Mouse (Mus musculus) neural tube, embryonic 15.5 days (tissue): Measurements from ENCODE around the gene Osbpl8. TPM values are rescaled to one million over a fixed set of nuclear protein-coding genes. Genes with fewer than 3 reads are reported as not detected.
"Not testable (repeated sequence)": the region's sequence is repeated elsewhere in the genome, so short reads cannot be mapped to it uniquely, and the experiment has no call there.

Experiments
- ATAC-seq: fragments of 200-750 bp; cut with Nextera tagmentation; 2 replicates; pipeline ENCODE4 v1.8.0; 2017; ENCODE audit warnings: mild to moderate bottlenecking, moderate TSS enrichment, moderate library complexity; ENCODE audit not compliant: low FRiP score
- H3K27ac ChIP-seq: fragments of 300-500 bp; sonication (generic); replicated peaks from 2 replicates; pipeline ENCODE4 v1.5.1; 2015; ENCODE audit warnings: mild to moderate bottlenecking, inconsistent platforms
- H3K27me3 ChIP-seq: fragments of 300-500 bp; sonication (generic); replicated peaks from 2 replicates; pipeline ENCODE4 v1.6.1; 2015; ENCODE audit warnings: inconsistent platforms
- H3K36me3 ChIP-seq: fragments of 300-500 bp; sonication (generic); 2 replicates; pipeline ENCODE4 v1.6.1; 2015; ENCODE audit warnings: inconsistent platforms
- H3K4me1 ChIP-seq: fragments of 300-500 bp; sonication (generic); 2 replicates; pipeline ENCODE4 v1.6.1; 2015; ENCODE audit warnings: inconsistent platforms
- H3K4me2 ChIP-seq: fragments of 300-500 bp; sonication (generic); 2 replicates; pipeline ENCODE4 v1.6.1; 2015; ENCODE audit warnings: inconsistent platforms, mild to moderate bottlenecking, moderate library complexity
- H3K4me3 ChIP-seq: fragments of 300-500 bp; sonication (generic); replicated peaks from 2 replicates; pipeline ENCODE4 v1.5.1; 2015; ENCODE audit warnings: mild to moderate bottlenecking, inconsistent platforms
- H3K9ac ChIP-seq: fragments of 300-500 bp; sonication (generic); replicated peaks from 2 replicates; pipeline ENCODE4 v1.6.1; 2015; ENCODE audit warnings: mild to moderate bottlenecking, inconsistent platforms
- H3K9me3 ChIP-seq: fragments of 300-500 bp; sonication (generic); replicated peaks from 2 replicates; pipeline ENCODE4 v1.6.1; 2016; ENCODE audit warnings: inconsistent platforms
- WGBS: fragments of 180-500 bp; shearing (Covaris S2); methylation state at CpG from one replicate; pipeline ENCODE4 v1.1.7; 2015; ENCODE audit warnings: mixed read lengths; 5-methylcytosine and 5-hydroxymethylcytosine counted together
- polyA plus RNA-seq: library from polyadenylated mRNA; unstranded; fragments of >200 nt; fragmentation: Nextera tagmentation; extraction: Ambion mirVana; gene quantifications from 2 replicates; pipeline ENCODE4 v1.2.1, GENCODE M21; 2015

Gene Osbpl8
- polyA plus RNA-seq, 1 experiment from 2014 or later = 16.0 TPM

GRCm38 (mm10) chr10:111196191-111196590 is 31.6 kb downstream of the Osbpl8 start:
- 95% methylated on average over 2 of the region's 2 CpGs for WGBS
- Histone ChIP-seq H3K4me3 (no peak overlapping the region), H3K27ac (no peak overlapping the region), H3K4me2 (no peak overlapping the region), H3K9ac (no peak overlapping the region), H3K36me3 (no peaks in the 10 kb centered on the region), H3K27me3 (no peaks in the 10 kb centered on the region), H3K9me3 (no peaks in the 10 kb centered on the region), H3K4me1 (peaks cover 9% of the 10 kb centered on the region)
- ATAC-seq = no peak

DNA sequence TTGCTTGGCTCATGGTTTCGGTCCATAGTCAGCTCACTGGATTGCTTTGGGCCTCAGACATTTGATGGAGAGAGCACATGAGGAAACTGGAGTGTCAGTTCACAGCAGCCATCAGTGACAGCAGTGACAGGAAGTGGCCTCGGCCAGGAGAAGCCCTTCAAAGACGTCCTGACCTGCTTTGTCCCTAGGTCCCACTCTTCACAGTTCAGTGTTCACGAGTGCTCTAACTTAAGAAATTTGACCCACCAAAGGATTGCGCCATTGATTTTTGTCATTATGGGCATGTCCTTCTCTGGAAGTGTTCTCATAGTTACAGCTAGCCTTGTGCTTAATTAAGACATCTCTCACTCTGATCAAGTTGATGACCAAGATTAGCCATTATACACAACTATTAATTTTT is 34.2 kb downstream of the Osbpl8 start:
- H3K9ac ChIP-seq, H3K27me3 ChIP-seq, H3K4me3 ChIP-seq, H3K4me2 ChIP-seq, H3K9me3 ChIP-seq, ATAC-seq, H3K4me1 ChIP-seq, H3K27ac ChIP-seq, H3K36me3 ChIP-seq: not testable (repeated sequence)
- WGBS = 84% methylated on average over 4 of the region's 5 CpGs

GRCm38 (mm10) chr10:111201120-111201519 is 36.6 kb downstream of the Osbpl8 start:
- Histone ChIP-seq H3K9ac (no peak overlapping the region), H3K4me2 (no peak overlapping the region), H3K27ac (no peak overlapping the region), H3K36me3 (no peaks in the 10 kb centered on the region), H3K9me3 (no peaks in the 10 kb centered on the region), H3K4me3 (no peak overlapping the region), H3K27me3 (no peaks in the 10 kb centered on the region), H3K4me1 (peaks cover 3% of the 10 kb centered on the region; the same call in 1 of the 2 replicates)
- 78% methylated on average over 7 of the region's 7 CpGs for WGBS
- ATAC-seq = no peak

- H3K4me2 ChIP-seq = no peak overlapping the region
- no peaks in the 10 kb centered on the region for H3K36me3 ChIP-seq
- 65% methylated on average over 4 of the region's 4 CpGs for WGBS
- no peak overlapping the region for H3K27ac ChIP-seq
- no peak overlapping the region for H3K9ac ChIP-seq
- peaks cover 3% of the 10 kb centered on the region; the same call in 1 of the 2 replicates for H3K4me1 ChIP-seq
- no peaks in the 10 kb centered on the region for H3K9me3 ChIP-seq
- H3K4me3 ChIP-seq = no peak overlapping the region
- no peaks in the 10 kb centered on the region for H3K27me3 ChIP-seq
- no peak for ATAC-seq
These were observed 37.1 kb downstream of the Osbpl8 start for GRCm38 (mm10) chr10:111201666-111202065.

GRCm38 (mm10) chr10:111204089-111204488 is 39.5 kb downstream of the Osbpl8 start:
- H3K4me1 ChIP-seq = peaks cover 3% of the 10 kb centered on the region; the same call in 1 of the 2 replicates

GRCm38 (mm10) chr10:111205421-111205820 is 40.9 kb downstream of the Osbpl8 start:
- Histone ChIP-seq H3K36me3 (no peaks in the 10 kb centered on the region), H3K27ac (no peak overlapping the region), H3K9me3 (no peaks in the 10 kb centered on the region), H3K4me2 (no peak overlapping the region), H3K4me1 (peaks cover 3% of the 10 kb centered on the region; the same call in 1 of the 2 replicates), H3K4me3 (no peak overlapping the region), H3K9ac (no peak overlapping the region), H3K27me3 (no peaks in the 10 kb centered on the region)
- 95% methylated on average over 2 of the region's 2 CpGs for WGBS
- ATAC-seq = no peak

More at GRCm38 (mm10) chr10:111204089-111204488, 39.5 kb downstream of the Osbpl8 start:
- no peak for ATAC-seq
- Histone ChIP-seq H3K36me3 (no peaks in the 10 kb centered on the region), H3K4me2 (no peak overlapping the region), H3K27me3 (no peaks in the 10 kb centered on the region), H3K27ac (no peak overlapping the region), H3K4me3 (no peak overlapping the region), H3K9ac (no peak overlapping the region), H3K9me3 (no peaks in the 10 kb centered on the region)
- 78% methylated on average over 5 of the region's 5 CpGs for WGBS

DNA sequence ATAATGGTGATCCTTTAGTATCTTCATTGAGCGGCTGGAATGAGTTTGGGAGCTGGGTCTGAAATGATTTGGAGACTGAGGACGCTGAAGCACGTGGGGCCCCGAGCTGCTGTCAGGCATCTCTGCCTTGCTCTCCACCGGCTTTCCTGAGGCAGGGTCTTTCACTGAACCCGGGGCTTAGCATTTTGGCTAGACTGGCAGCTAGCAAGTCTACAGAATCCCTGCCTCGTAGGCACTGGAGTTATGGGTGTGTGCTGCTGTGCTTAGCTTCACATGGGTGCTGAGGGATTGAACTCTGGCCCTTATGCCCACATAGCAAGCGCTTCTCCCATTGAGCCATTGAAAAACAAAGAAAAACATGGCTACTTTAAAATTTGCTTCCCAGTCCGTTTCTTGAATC is 42.8 kb downstream of the Osbpl8 start:
- Histone ChIP-seq H3K4me1 (no peaks in the 10 kb centered on the region), H3K36me3 (no peaks in the 10 kb centered on the region), H3K9me3 (no peaks in the 10 kb centered on the region), H3K27ac (no peak overlapping the region), H3K9ac (no peak overlapping the region), H3K4me2 (no peak overlapping the region), H3K4me3 (no peak overlapping the region), H3K27me3 (no peaks in the 10 kb centered on the region)
- 82% methylated on average over 9 of the region's 9 CpGs for WGBS
- no peak for ATAC-seq

- no peak overlapping the region for H3K4me3 ChIP-seq
- no peaks in the 10 kb centered on the region for H3K4me1 ChIP-seq
- no peak for ATAC-seq
- H3K36me3 ChIP-seq = no peaks in the 10 kb centered on the region
- H3K9me3 ChIP-seq = no peaks in the 10 kb centered on the region
- H3K4me2 ChIP-seq = no peak overlapping the region
- no peaks in the 10 kb centered on the region for H3K27me3 ChIP-seq
- H3K9ac ChIP-seq = no peak overlapping the region
- 86% methylated on average over 3 of the region's 3 CpGs for WGBS
- H3K27ac ChIP-seq = no peak overlapping the region
These were observed 49.5 kb downstream of the Osbpl8 start for GRCm38 (mm10) chr10:111214084-111214483.

- 83% methylated on average over 2 of the region's 2 CpGs for WGBS
- ATAC-seq = no peak
- H3K27me3 ChIP-seq = no peaks in the 10 kb centered on the region
- no peak overlapping the region for H3K4me2 ChIP-seq
- no peak overlapping the region for H3K4me3 ChIP-seq
- no peak overlapping the region for H3K9ac ChIP-seq
- no peaks in the 10 kb centered on the region for H3K4me1 ChIP-seq
- no peaks in the 10 kb centered on the region for H3K36me3 ChIP-seq
- no peaks in the 10 kb centered on the region for H3K9me3 ChIP-seq
- H3K27ac ChIP-seq = no peak overlapping the region
These were observed 50.1 kb downstream of the Osbpl8 start for GRCm38 (mm10) chr10:111214696-111215095.

GRCm38 (mm10) chr10:111215572-111215971 is 51.0 kb downstream of the Osbpl8 start:
- ATAC-seq = no peak
- Histone ChIP-seq H3K27ac (no peak overlapping the region), H3K4me1 (no peaks in the 10 kb centered on the region), H3K9me3 (no peaks in the 10 kb centered on the region), H3K27me3 (no peaks in the 10 kb centered on the region), H3K4me3 (no peak overlapping the region), H3K36me3 (no peaks in the 10 kb centered on the region), H3K4me2 (no peak overlapping the region), H3K9ac (no peak overlapping the region)
- WGBS = 76% methylated on average over 3 of the region's 3 CpGs

- no peak for ATAC-seq
- no peak overlapping the region for H3K9ac ChIP-seq
- no peak overlapping the region for H3K4me3 ChIP-seq
- H3K9me3 ChIP-seq = no peaks in the 10 kb centered on the region
- H3K4me2 ChIP-seq = no peak overlapping the region
- H3K27ac ChIP-seq = no peak overlapping the region
- no peaks in the 10 kb centered on the region for H3K4me1 ChIP-seq
- H3K36me3 ChIP-seq = no peaks in the 10 kb centered on the region
- 82% methylated on average over 3 of the region's 3 CpGs for WGBS
- no peaks in the 10 kb centered on the region for H3K27me3 ChIP-seq
These were observed 51.6 kb downstream of the Osbpl8 start for GRCm38 (mm10) chr10:111216111-111216510.

DNA sequence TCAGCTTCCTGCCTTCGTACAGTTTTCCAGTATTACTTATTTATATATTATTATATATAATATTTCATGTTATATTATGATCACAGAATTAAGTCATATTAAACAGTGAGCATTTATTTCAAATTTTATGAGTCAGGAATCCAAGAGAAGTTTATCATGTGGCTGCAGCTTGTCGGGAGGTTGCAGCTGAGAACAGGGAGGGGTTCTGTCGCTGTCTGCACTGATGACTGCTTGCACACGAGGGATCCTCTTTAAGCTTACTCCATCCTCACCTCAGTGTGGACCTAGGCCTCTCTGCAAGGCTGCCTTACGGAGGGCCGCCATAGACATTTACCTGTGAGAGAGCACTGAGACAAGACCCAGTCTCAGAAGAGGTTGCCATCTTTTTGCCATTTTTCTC is 58.0 kb downstream of the Osbpl8 start:
- 71% methylated on average over 6 of the region's 6 CpGs for WGBS
- no peak overlapping the region for H3K4me2 ChIP-seq
- H3K36me3 ChIP-seq = no peaks in the 10 kb centered on the region
- H3K9ac ChIP-seq = no peak overlapping the region
- no peak overlapping the region for H3K4me3 ChIP-seq
- H3K27ac ChIP-seq = no peak overlapping the region
- 0 out of 2 replicates have a peak, but pooled peaks cover 7% of the 10 kb centered on the region for H3K4me1 ChIP-seq
- 0 out of 2 replicates have a peak, but pooled peaks have one; percentile 31 for ATAC-seq
- H3K9me3 ChIP-seq = no peaks in the 10 kb centered on the region
- H3K27me3 ChIP-seq = no peaks in the 10 kb centered on the region
